Mouse (Mus musculus) gastrocnemius, postnatal 4 days (tissue): Measurements from ENCODE around the gene Osbpl8. TPM values are rescaled to one million over a fixed set of nuclear protein-coding genes. Genes with fewer than 3 reads are reported as not detected.

ENCODE experiments used
- DNase-seq, 2 experiments: peaks; one replicate each; pipeline ENCODE4 v3.0.0; 2021 to 2022; ENCODE audit warnings: low spot score in 2 of 2, mixed read lengths in 2 of 2
- total RNA-seq, 2 experiments: library from RNA; stranded (reverse); gene quantifications; 2 replicates each; pipeline ENCODE4 v1.2.3; 2021

The Osbpl8 gene
- total RNA-seq, 2 experiments from 2014 or later = 22.5 to 24.8 TPM

- no peak for DNase-seq
Observed at GRCm38 (mm10) chr10:111302486-111302885, 137.9 kb downstream of the Osbpl8 start.

- no peak for DNase-seq
Observed at GRCm38 (mm10) chr10:111308850-111309501, 144.4 kb downstream of the Osbpl8 start.

- peak in 1 of 2 experiments; percentile 2 for DNase-seq
Observed at GRCm38 (mm10) chr10:111313282-111313681, 148.7 kb downstream of the Osbpl8 start.

- DNase-seq = no peak
Observed at GRCm38 (mm10) chr10:111314636-111315395, 150.3 kb downstream of the Osbpl8 start.

GRCm38 (mm10) chr10:111315940-111316339, 151.4 kb downstream of the Osbpl8 start:
- no peak for DNase-seq

GRCm38 (mm10) chr10:111318021-111318420, 153.5 kb downstream of the Osbpl8 start:
- DNase-seq = no peak

- DNase-seq = no peak
Observed at GRCm38 (mm10) chr10:111318805-111319500, 154.4 kb downstream of the Osbpl8 start.

- DNase-seq = no peak
Observed at GRCm38 (mm10) chr10:111320579-111320978, 156.0 kb downstream of the Osbpl8 start.

GRCm38 (mm10) chr10:111327957-111328356, 163.4 kb downstream of the Osbpl8 start:
- DNase-seq = no peak

- peak in 1 of 2 experiments; percentile 17 for DNase-seq
Observed at GRCm38 (mm10) chr10:111329326-111329725, 164.8 kb downstream of the Osbpl8 start.

GRCm38 (mm10) chr10:111334902-111335301, 170.3 kb downstream of the Osbpl8 start:
- DNase-seq = no peak

- DNase-seq = no peak
Observed at GRCm38 (mm10) chr10:111335517-111336352, 171.2 kb downstream of the Osbpl8 start.

GRCm38 (mm10) chr10:111336353-111336713, 171.8 kb downstream of the Osbpl8 start:
- DNase-seq = no peak

- no peak for DNase-seq
Observed at GRCm38 (mm10) chr10:111339296-111339695, 174.7 kb downstream of the Osbpl8 start.

GRCm38 (mm10) chr10:111341761-111342160, 177.2 kb downstream of the Osbpl8 start:
- DNase-seq = no peak

- no peak for DNase-seq
Observed at GRCm38 (mm10) chr10:111343555-111343954, 179.0 kb downstream of the Osbpl8 start.

Other genes starting within 250 kb of the Osbpl8 start
- gene Csrp2, start 245.0 kb upstream of the Osbpl8 start, total RNA-seq = 100 to 1,000 TPM in 1 of 2 experiments, 10 to 100 TPM in 1; 92.7 to 105 TPM
- gene Zdhhc17, start 154.6 kb upstream of the Osbpl8 start, total RNA-seq = 10 to 100 TPM; 31.5 to 32.4 TPM
- 1 to 10 TPM; 3.2 to 3.5 TPM for gene Bbs10, start 133.9 kb downstream of the Osbpl8 start, total RNA-seq